Mouse (Mus musculus): ENCODE measurements at regions not wholly inside any gene's neighbourhood (a gene's known extent, or its start where the extent isn't known, plus 50 kb on each side); places are given as distances from the start of the nearest gene placed in this dataset.

DNA sequence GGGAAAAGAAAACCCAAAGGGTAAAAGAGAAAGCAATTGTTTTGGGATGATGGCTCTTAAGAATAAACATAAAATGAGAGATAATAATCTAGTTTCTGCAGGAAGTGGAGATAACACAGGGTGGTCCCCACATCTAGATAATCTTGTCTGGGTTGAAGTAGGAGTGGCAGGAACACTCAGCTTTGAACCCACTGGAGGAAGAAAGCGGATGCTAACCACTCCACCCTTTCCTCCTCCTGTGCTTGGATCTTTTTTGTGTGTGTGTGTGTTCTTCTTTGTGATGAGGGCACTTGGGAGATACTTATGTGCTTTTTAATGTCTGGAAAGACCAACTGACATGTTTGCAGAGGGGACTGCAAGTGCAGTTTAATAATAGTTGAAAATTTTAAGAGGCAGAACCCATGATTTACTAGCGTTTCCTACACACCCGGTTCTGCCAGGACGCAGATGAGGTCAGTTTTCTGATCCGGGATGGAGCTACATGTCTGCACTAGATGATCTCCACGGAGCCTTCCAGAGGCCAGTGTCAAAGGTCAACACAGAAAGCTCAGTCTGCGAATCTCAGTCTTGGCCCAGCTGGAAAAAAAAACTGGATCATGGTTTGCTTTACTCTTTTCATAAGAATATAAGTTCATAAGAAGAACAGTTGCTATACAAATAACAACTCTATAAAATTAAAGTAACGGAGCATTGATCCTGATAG, 82.7 kb downstream of the Gm13691 start:
- H3K4me1 ChIP-seq (replicated peaks), result no peaks in the 10 kb centered on the region
- 81% methylated on average over 8 of the region's 8 CpGs for WGBS
- H3K9me3 ChIP-seq, result no peaks in the 10 kb centered on the region
- ATAC-seq (ENCODE audit: low FRiP score, low read depth), result no peak
- H3K4me3 ChIP-seq, result no peak overlapping the region
- H3K27ac ChIP-seq (replicated peaks), result no peak overlapping the region
- no peaks in the 10 kb centered on the region for H3K36me3 ChIP-seq
- H3K27me3 ChIP-seq, result no peaks in the 10 kb centered on the region
- no peak overlapping the region for H3K4me2 ChIP-seq
- H3K9ac ChIP-seq, result no peak overlapping the region

DNA sequence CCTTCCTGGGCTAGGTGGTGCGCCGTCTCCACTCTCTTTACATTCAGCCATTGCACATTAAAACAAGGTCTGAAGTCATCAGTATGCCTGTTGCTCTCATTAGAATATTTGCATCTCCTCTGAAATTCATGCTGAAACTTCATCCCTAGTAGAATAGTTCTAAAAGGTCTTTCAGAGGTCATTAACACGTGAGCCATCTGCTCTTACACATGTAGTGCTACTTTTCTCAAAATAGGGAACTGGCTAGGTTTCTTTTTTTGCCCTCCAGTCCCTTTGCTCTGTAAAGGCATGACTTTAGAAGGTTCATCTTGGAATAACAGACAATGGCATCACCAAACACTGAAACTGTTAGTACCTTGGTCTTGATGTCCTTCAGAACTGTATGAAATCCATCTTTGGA, 85.6 kb downstream of the Gm13691 start:
- no peak overlapping the region for H3K4me3 ChIP-seq
- no peaks in the 10 kb centered on the region for H3K9me3 ChIP-seq
- no peak overlapping the region for H3K4me2 ChIP-seq
- H3K9ac ChIP-seq, result no peak overlapping the region
- no peaks in the 10 kb centered on the region for H3K36me3 ChIP-seq
- ATAC-seq (ENCODE audit: low FRiP score, low read depth), result no peak
- H3K27ac ChIP-seq (replicated peaks), result no peak overlapping the region
- H3K27me3 ChIP-seq, result no peaks in the 10 kb centered on the region
- WGBS, result 87% methylated on average over 3 of the region's 3 CpGs
- H3K4me1 ChIP-seq (replicated peaks), result no peaks in the 10 kb centered on the region

DNA sequence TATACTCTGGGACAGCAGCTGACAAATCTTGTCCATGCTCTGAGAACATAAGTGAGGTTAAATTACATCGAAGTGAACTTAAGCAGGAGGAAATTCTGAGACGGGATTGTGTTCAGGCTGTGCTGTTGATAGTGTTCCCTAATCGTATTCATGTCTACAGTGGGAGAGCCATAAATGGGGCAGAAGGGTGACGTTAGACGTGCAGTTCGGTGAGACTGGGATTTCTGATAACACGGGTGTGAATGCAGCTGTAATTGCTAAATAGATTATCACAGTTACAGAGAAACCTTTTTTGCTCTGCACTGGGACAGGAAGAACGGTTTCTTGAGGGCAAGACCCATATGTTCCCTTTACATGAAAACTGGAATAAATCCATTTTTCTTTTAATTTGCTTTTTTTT, 88.9 kb downstream of the Gm13691 start:
- Histone ChIP-seq H3K4me1 (replicated peaks) (no peaks in the 10 kb centered on the region), H3K9me3 (no peaks in the 10 kb centered on the region), H3K27ac (replicated peaks) (no peak overlapping the region), H3K4me3 (no peak overlapping the region), H3K27me3 (no peaks in the 10 kb centered on the region), H3K36me3 (no peaks in the 10 kb centered on the region), H3K9ac (no peak overlapping the region), H3K4me2 (no peak overlapping the region)
- 69% methylated on average over 8 of the region's 8 CpGs for WGBS
- no peak for ATAC-seq (ENCODE audit: low FRiP score, low read depth)

DNA sequence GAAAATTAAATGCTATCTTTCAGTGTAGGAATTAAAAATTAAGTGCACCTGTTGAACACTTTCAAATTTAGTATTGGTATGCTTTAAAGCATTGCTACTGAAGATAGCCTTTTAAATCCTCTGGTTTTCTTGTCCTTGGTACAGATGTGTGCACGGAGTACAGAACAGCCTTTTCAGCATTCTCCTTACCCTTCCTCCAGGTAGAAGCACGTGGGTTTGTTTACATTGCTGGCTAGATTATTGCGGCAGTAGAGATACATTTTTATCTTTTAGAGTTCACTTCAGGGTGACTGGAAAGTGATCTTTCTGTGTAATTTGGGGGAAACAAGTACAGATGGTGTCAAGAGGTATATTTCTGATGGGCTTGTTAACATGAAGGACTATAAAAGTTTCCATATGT, 89.9 kb downstream of the Gm13691 start:
- ATAC-seq (ENCODE audit: low FRiP score, low read depth), result no peak
- no peak overlapping the region for H3K9ac ChIP-seq
- WGBS, result 83% methylated on average over 3 of the region's 3 CpGs

DNA sequence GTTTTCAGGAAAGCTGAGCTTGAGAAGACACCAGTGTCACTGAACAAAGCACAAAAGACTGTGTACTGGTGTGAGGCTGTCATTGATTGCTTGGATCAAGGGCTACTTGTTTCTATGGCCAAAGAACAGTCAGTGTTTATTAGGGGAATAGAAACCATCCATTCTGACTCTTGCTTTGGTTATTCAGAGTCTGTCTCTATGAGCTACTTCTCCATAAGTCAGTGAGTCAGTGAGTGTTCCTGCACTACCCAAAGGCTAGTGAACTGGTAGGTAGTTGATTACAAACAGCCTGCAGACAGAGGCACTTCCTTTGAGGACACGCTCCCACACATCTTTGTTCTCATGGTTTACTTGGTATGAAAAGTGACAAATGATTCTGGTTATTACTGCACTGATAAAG, 104.4 kb downstream of the Gm13691 start:
- no peak for ATAC-seq (ENCODE audit: low FRiP score, low read depth)
- H3K4me1 ChIP-seq (replicated peaks), result no peaks in the 10 kb centered on the region
- H3K4me2 ChIP-seq, result no peak overlapping the region
- H3K9ac ChIP-seq, result no peak overlapping the region
- 80% methylated on average over 1 of the region's 1 CpGs for WGBS
- H3K36me3 ChIP-seq, result no peaks in the 10 kb centered on the region
- no peaks in the 10 kb centered on the region for H3K9me3 ChIP-seq
- no peak overlapping the region for H3K27ac ChIP-seq (replicated peaks)
- no peak overlapping the region for H3K4me3 ChIP-seq
- H3K27me3 ChIP-seq, result no peaks in the 10 kb centered on the region

More for the DNA sequence above, 89.9 kb downstream of the Gm13691 start:
- H3K4me2 ChIP-seq, result no peak overlapping the region
- no peak overlapping the region for H3K4me3 ChIP-seq
- H3K36me3 ChIP-seq, result no peaks in the 10 kb centered on the region
- no peak overlapping the region for H3K27ac ChIP-seq (replicated peaks)
- no peaks in the 10 kb centered on the region for H3K27me3 ChIP-seq
- H3K4me1 ChIP-seq (replicated peaks), result no peaks in the 10 kb centered on the region
- H3K9me3 ChIP-seq, result no peaks in the 10 kb centered on the region

DNA sequence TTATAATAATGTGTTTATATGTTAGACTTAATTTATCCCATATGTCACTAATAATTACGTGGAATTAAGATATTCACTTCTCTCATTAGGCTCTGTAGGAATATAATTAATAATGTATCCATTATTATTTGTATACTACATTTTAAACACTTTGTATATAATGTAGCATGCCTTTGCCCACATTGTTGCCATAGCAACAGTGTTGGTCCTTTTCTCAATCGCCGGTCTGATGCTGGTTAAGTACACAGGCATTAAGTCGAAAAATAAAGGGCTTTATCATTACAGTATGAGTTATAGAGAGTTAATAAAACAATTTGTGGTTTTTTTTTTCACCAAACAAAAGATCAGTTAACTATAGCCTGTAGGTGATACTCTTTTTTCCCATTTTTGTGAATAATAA, 108.4 kb downstream of the Gm13691 start:
- Histone ChIP-seq H3K36me3 (no peaks in the 10 kb centered on the region), H3K4me2 (no peak overlapping the region), H3K27me3 (no peaks in the 10 kb centered on the region), H3K9ac (no peak overlapping the region), H3K4me1 (replicated peaks) (no peaks in the 10 kb centered on the region), H3K27ac (replicated peaks) (no peak overlapping the region), H3K4me3 (no peak overlapping the region), H3K9me3 (no peaks in the 10 kb centered on the region)
- ATAC-seq (ENCODE audit: low FRiP score, low read depth), result 0 out of 2 replicates have a peak, but pooled peaks have one; percentile 34
- 69% methylated on average over 4 of the region's 4 CpGs for WGBS

DNA sequence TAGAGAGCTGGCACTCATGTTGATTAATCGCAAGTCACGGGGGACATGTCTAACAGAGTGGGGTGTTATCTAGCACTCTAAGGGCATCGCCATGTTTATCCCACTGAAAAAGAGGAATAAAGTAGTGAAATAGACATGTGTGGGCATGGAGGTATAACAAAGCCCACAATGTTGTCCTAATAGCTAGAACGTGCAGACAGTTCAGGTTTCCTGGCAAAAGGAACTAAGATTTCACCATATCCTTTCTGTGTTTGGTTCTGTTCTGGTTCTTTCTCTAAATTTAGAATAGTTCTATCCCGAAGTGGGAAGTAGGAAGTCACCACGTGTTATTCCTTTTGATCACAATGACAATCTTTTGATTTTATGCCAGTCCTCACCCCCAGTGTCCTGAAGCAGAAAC, 123.2 kb downstream of the Gm13691 start:
- Histone ChIP-seq H3K27me3 (no peaks in the 10 kb centered on the region), H3K9ac (no peak overlapping the region), H3K36me3 (no peaks in the 10 kb centered on the region), H3K27ac (replicated peaks) (no peak overlapping the region), H3K9me3 (no peaks in the 10 kb centered on the region), H3K4me1 (replicated peaks) (no peaks in the 10 kb centered on the region), H3K4me2 (no peak overlapping the region), H3K4me3 (no peak overlapping the region)
- 83% methylated on average over 6 of the region's 6 CpGs for WGBS
- no peak for ATAC-seq (ENCODE audit: low FRiP score, low read depth)

DNA sequence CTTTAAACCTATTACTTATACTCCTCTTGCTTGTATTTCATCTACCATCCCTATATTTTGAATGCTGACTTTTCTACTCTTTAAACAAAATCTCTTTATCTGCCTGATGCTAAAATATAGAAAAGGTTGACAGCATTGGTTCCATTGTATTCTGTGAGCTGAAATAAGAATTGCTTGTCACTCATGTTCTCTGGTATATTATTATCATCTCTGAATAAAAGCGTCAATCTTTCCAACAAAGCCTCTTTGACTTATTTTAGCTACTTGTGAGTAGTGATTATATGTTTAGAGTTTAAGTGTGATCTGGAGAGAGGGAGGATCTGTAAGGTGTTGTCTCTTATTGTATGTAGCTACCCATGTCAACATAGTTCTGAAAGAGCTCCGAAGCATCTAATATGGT, 129.5 kb downstream of the Gm13691 start:
- Histone ChIP-seq H3K4me2 (no peak overlapping the region), H3K9ac (no peak overlapping the region), H3K27ac (replicated peaks) (no peak overlapping the region), H3K9me3 (no peaks in the 10 kb centered on the region), H3K27me3 (no peaks in the 10 kb centered on the region), H3K4me3 (no peak overlapping the region), H3K36me3 (no peaks in the 10 kb centered on the region), H3K4me1 (replicated peaks) (no peaks in the 10 kb centered on the region)
- WGBS, result 89% methylated on average over 2 of the region's 2 CpGs
- no peak for ATAC-seq (ENCODE audit: low FRiP score, low read depth)

DNA sequence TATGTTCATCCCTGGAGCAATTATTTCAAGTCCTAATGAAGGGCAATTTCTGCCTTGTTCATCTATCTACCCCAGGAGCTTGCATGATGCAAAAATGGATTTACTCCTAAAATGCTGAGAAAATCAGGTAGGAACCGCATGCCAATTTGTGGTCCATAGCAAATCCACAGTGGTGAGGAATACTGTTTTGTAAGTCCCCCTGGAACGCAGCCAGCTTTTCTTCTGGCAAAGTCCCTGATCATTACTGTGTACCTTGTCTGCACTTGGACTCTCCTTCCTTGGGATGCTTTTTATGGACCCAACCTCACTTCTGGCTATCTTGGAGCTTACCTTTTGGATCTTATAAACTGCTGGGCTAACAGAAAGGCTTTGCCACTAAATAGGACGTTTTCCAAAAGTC, 137.2 kb downstream of the Gm13691 start:
- H3K4me2 ChIP-seq, result no peak overlapping the region
- WGBS, result 81% methylated on average over 3 of the region's 3 CpGs
- no peaks in the 10 kb centered on the region for H3K27me3 ChIP-seq
- no peaks in the 10 kb centered on the region for H3K36me3 ChIP-seq
- no peak overlapping the region for H3K4me3 ChIP-seq
- H3K9ac ChIP-seq, result no peak overlapping the region
- H3K27ac ChIP-seq (replicated peaks), result no peak overlapping the region
- no peak for ATAC-seq (ENCODE audit: low FRiP score, low read depth)
- no peaks in the 10 kb centered on the region for H3K4me1 ChIP-seq (replicated peaks)
- H3K9me3 ChIP-seq, result no peaks in the 10 kb centered on the region

DNA sequence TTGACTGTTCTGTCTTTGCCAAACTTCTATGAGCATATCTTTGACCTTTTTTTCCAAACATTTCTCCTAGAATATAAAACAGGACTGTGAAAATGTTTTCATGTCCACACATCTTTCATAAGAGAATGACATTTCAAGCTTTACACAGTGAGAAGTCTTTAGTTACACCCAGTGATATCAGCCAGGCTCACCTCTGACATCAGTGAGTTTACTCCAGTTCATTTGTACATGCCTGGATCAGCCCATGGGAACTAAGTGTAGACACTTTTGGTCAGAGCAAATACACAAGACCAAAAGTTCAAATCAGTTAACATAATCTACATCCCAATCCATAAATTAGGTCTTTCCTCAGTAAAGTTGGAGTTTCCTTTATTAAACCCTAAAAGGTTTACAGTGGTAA, 171.4 kb downstream of the Gm13691 start:
- Histone ChIP-seq H3K36me3 (no peaks in the 10 kb centered on the region), H3K27ac (replicated peaks) (no peak overlapping the region), H3K9ac (no peak overlapping the region), H3K9me3 (no peaks in the 10 kb centered on the region), H3K27me3 (no peaks in the 10 kb centered on the region), H3K4me1 (replicated peaks) (no peaks in the 10 kb centered on the region), H3K4me3 (no peak overlapping the region), H3K4me2 (no peak overlapping the region)
- no peak for ATAC-seq (ENCODE audit: low FRiP score, low read depth)

DNA sequence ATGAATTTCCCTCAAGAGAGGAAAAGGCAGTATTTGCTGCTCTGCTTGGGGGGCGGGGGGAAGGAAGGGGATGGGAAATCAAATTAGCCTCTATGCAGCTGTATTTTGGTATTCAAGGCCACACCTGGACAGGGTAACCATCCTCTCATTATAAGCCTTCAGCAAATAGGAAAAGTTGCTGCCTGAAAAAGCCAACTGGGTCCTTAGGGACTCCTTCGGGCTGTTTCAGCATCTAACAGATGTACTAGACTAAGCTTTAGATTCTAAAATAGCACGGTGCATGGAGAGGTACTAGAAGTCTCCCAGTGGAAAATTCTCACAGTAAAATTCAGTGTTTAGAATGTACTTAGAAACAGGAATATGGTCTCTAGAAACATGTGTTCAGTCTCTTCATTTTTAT, 183.1 kb downstream of the Gm13691 start:
- Histone ChIP-seq H3K4me1 (replicated peaks) (no peaks in the 10 kb centered on the region), H3K27ac (replicated peaks) (no peak overlapping the region), H3K4me3 (no peak overlapping the region), H3K27me3 (no peaks in the 10 kb centered on the region), H3K4me2 (no peak overlapping the region), H3K9ac (no peak overlapping the region), H3K9me3 (no peaks in the 10 kb centered on the region), H3K36me3 (no peaks in the 10 kb centered on the region)
- no peak for ATAC-seq (ENCODE audit: low FRiP score, low read depth)
- WGBS, result 69% methylated on average over 3 of the region's 3 CpGs

DNA sequence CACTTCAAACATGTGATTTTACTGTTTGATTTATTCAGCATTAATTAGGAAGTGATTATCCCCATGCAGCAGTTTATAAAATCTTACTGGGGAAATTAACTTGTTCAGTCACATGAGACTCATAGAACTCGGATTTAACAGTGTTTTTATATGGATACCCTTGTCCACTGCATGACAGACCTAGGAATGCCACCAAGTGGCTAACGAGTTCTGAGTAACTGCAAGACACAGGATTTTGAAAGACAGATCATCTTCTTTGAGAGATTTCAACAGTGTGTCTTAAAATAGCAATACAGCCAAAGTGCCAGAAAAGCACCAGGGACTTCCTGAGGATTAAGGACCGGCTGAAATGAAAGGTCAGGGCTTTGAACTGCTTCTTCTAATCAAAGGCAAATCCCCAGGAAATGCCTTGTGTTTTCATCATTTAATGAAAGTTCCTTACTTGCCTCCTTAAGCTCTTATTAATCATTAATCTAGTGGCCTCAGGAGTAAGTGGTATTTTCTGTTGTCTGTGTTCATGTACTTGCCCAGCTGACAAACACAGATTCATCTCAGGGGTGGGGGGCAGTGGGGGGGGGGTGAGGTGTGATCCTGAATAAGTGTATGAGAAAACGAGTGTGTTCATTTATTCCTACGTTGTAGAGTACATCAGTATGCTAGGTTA, 193.4 kb downstream of the Gm13691 start:
- Histone ChIP-seq H3K9me3 (no peaks in the 10 kb centered on the region), H3K36me3 (no peaks in the 10 kb centered on the region), H3K27ac (replicated peaks) (0 out of 2 replicates have a peak overlapping the region, but pooled peaks have one; percentile 21), H3K4me2 (no peak overlapping the region), H3K9ac (no peak overlapping the region), H3K27me3 (no peaks in the 10 kb centered on the region), H3K4me1 (replicated peaks) (0 out of 2 replicates have a peak, but pooled peaks cover 4% of the 10 kb centered on the region), H3K4me3 (no peak overlapping the region)
- no peak for ATAC-seq (ENCODE audit: low FRiP score, low read depth)
- WGBS, result 41% methylated on average over 5 of the region's 5 CpGs
